Comparison of ENCODE assay signal across 8 mouse cellular contexts in genomic region chr6:87913661-87914325, GRCm38 (mm10). TPM values are rescaled to one million over a fixed set of nuclear protein-coding genes. Genes with fewer than 3 reads are reported as not detected.
A peak's percentile ranks its signal among the peaks of the same experiment; 100 is the strongest.
DNase-seq lines count a peak whose midpoint lies in the region; ATAC-seq and TF ChIP-seq lines count a peak whose summit lies in the region.

Gene Hmces, plus strand, starts transcription at chr6:87913935.

- peak within 1 kb of the TSS; percentile 89 for H3K9ac ChIP-seq in hindbrain, embryonic 14.5 days

- peak; percentile 59 for DNase-seq in WW6 (ENCODE audit: low read depth, low spot score)
- peak; percentile 83 to 88 for DNase-seq in cerebellum, postnatal 10 days
- peak; percentile 40 for DNase-seq in gastrocnemius, adult 18-20 months (ENCODE audit: low spot score)
- peak; percentile 73 for DNase-seq in hindbrain, embryonic 14.5 days (ENCODE audit: low spot score)
- peak; percentile 67 for DNase-seq in left cerebral cortex, adult 2 months (ENCODE audit: extremely low spot score in 1 of 2, low spot score in 2 of 2)
- peak; percentile 57 for DNase-seq in retina, postnatal 7 days (ENCODE audit: low read depth, low spot score)
- peak; percentile 88 for DNase-seq in thymus, postnatal 4 days

- peaks cover 11% of the 10 kb centered on the region for H3K4me1 ChIP-seq in hindbrain, embryonic 14.5 days (replicated peaks; ENCODE audit: control insufficient read depth, insufficient read depth, low read length)

- peak within 1 kb of the TSS; percentile 84 for H3K4me3 ChIP-seq in hindbrain, embryonic 14.5 days (replicated peaks; ENCODE audit: low read length)
- H3K4me3 ChIP-seq in left cerebral cortex, adult 2 months, result peak within 1 kb of the TSS; percentile 94
- H3K4me3 ChIP-seq in macrophage (ENCODE audit: inconsistent target), result peak within 1 kb of the TSS; percentile 43

- H3K4me2 ChIP-seq in hindbrain, embryonic 14.5 days (replicated peaks), result peak within 1 kb of the TSS; percentile 80

- TF ChIP-seq CTCF in left cerebral cortex, adult 2 months (IDR thresholded peaks at IDR 0.05), result no peak

- peak; percentile 92 for ATAC-seq in hindbrain, embryonic 14.5 days (ENCODE audit: low FRiP score)

- H3K36me3 ChIP-seq in hindbrain, embryonic 14.5 days (replicated peaks; ENCODE audit: control insufficient read depth, insufficient read depth), result peaks cover 72% of the 10 kb centered on the region
- peaks cover 38% of the 10 kb centered on the region for H3K36me3 ChIP-seq in macrophage (ENCODE audit: inconsistent target)

- H3K27me3 ChIP-seq in hindbrain, embryonic 14.5 days (ENCODE audit: control insufficient read depth, insufficient read depth, low read length), result no peaks in the 10 kb centered on the region

- H3K79me2 ChIP-seq in macrophage (ENCODE audit: inconsistent target), result no peaks in the 10 kb centered on the region

- under 1% methylated on average over 61 of the region's 62 CpGs for WGBS in hindbrain, embryonic 14.5 days
- WGBS in macrophage (ENCODE audit: missing documents), result 4% methylated on average over 62 of the region's 62 CpGs

- no peaks in the 10 kb centered on the region for H3K9me3 ChIP-seq in hindbrain, embryonic 14.5 days (ENCODE audit: control insufficient read depth, low read length)

- intact Hi-C loops in left cerebral cortex, adult 2 months (cut with DNase I), result loop anchor here (5.0 kb wide), 2 partner anchors 69 to 169 kb away; partner anchors contain the start of genes H1fx and Rpn1

- H3K27ac ChIP-seq in hindbrain, embryonic 14.5 days, result peak within 1 kb of the TSS; percentile 80
- H3K27ac ChIP-seq in left cerebral cortex, adult 2 months, result peak within 1 kb of the TSS; percentile 84
- no peak within 1 kb of the TSS for H3K27ac ChIP-seq in macrophage

RNA-seq across cellular contexts. Expression of gene Hmces, which starts in this region (rescaled TPM):
- 1 to 10 TPM; 6.1 to 7.5 TPM for total RNA-seq in gastrocnemius, adult 18-20 months (2021)
- polyA plus RNA-seq in hindbrain, embryonic 14.5 days (2014; fragmentation: Nextera tagmentation; extraction: Ambion mirVana), result 36.6 and 38.5 TPM in 2 replicates
- total RNA-seq in left cerebral cortex, adult 2 months (2021), result 10 to 100 TPM; 27.5 to 28.6 TPM
- total RNA-seq in macrophage (2018; cell fraction: chromatin; rRNA removed), result 10 to 100 TPM in 9 of 26 experiments, 1 to 10 TPM in 17; 1.7 to 35.8 (median 8.0) TPM
- total RNA-seq in macrophage (2018; cell fraction: cytosol; rRNA removed), result 1 to 10 TPM; 1.5 to 6.4 (median 3.0) TPM
- 10 to 100 TPM in 6 of 26 experiments, 1 to 10 TPM in 20; 1.1 to 18.8 (median 5.7) TPM for total RNA-seq in macrophage (2018; cell fraction: nucleus; rRNA removed)
- polyA plus RNA-seq in macrophage (2018), result 7.1 to 9.6 TPM (median 7.4 TPM) in 3 replicates

Comparison
In these comparisons a context has a peak if more than half of its experiments do, and no peak if none do; other contexts are left out.
1. H3K4me3 ChIP-seq: peak in every context shown above with its lines; median percentile 94 in left cerebral cortex, adult 2 months; 84 in hindbrain, embryonic 14.5 days; 43 in macrophage.